In genomic region chr19:57816221-57816996, GRCm38 (mm10) we compare ENCODE assay signal across 9 mouse cellular contexts.
DNase-seq lines count a peak whose midpoint lies in the region; ATAC-seq and TF ChIP-seq lines count a peak whose summit lies in the region.
"Had no signal": no experiment of that assay in that cellular context is flagged by ENCODE, and none has a peak within 500 bp of the region (broad histone marks: within the 10 kb centered on the region; RNA-seq: fewer than 3 reads in every experiment).

No protein-coding gene starts in this region.

- H3K4me2 ChIP-seq in forebrain, postnatal 0 days (ENCODE audit: low read depth) = no peak overlapping the region
- H3K4me2 ChIP-seq in midbrain, embryonic 15.5 days = no peak overlapping the region
- H3K4me2 ChIP-seq: heart, embryonic 15.5 days had no signal

- no peaks in the 10 kb centered on the region for H3K9me3 ChIP-seq in forebrain, postnatal 0 days (ENCODE audit: low read length)
- H3K9me3 ChIP-seq in midbrain, embryonic 15.5 days = no peaks in the 10 kb centered on the region
- H3K9me3 ChIP-seq: heart, embryonic 15.5 days had no signal

- no peaks in the 10 kb centered on the region for H3K4me1 ChIP-seq in testis, adult 2 months (ENCODE audit: control insufficient read depth, insufficient read depth, low read length)
- no peaks in the 10 kb centered on the region for H3K4me1 ChIP-seq in forebrain, postnatal 0 days (ENCODE audit: insufficient read depth)
- 0 out of 2 replicates have a peak, but pooled peaks cover 4% of the 10 kb centered on the region for H3K4me1 ChIP-seq in midbrain, embryonic 15.5 days

- no peak for TF ChIP-seq POLR2A in testis, adult 2 months (IDR thresholded peaks at IDR 0.05; ENCODE audit: control insufficient read depth, low read depth, low read length)

- WGBS in forebrain, postnatal 0 days = 69% methylated on average over 17 of the region's 17 CpGs
- WGBS in midbrain, embryonic 15.5 days = 81% methylated on average over 17 of the region's 17 CpGs

- H3K4me3 ChIP-seq in testis, adult 2 months (ENCODE audit: control insufficient read depth, low read depth, low read length) = no peak overlapping the region
- H3K4me3 ChIP-seq in forebrain, postnatal 0 days (ENCODE audit: low read depth, low read length) = no peak overlapping the region
- no peak overlapping the region for H3K4me3 ChIP-seq in midbrain, embryonic 15.5 days
- H3K4me3 ChIP-seq: heart, embryonic 15.5 days had no signal

- DNase-seq in adrenal gland, adult 2 months = peak; percentile 9
- no peak for DNase-seq in adrenal gland, adult 18-20 months (ENCODE audit: low spot score in 2 of 2)
- no peak for DNase-seq in testis, postnatal 10 days (ENCODE audit: low spot score)
- peak; percentile 83 for DNase-seq in forebrain, postnatal 0 days
- peak; percentile 52 to 79 for DNase-seq in layer of hippocampus, postnatal 14 days (ENCODE audit: low spot score in 2 of 2)
- DNase-seq in urinary bladder, postnatal 14 days (ENCODE audit: low spot score) = no peak

- H3K27me3 ChIP-seq in testis, adult 2 months (ENCODE audit: control insufficient read depth, insufficient read depth, low read length) = no peaks in the 10 kb centered on the region
- H3K27me3 ChIP-seq in forebrain, postnatal 0 days (ENCODE audit: insufficient read depth, low read length) = no peaks in the 10 kb centered on the region
- no peaks in the 10 kb centered on the region for H3K27me3 ChIP-seq in midbrain, embryonic 15.5 days (replicated peaks)
- H3K27me3 ChIP-seq: heart, embryonic 15.5 days had no signal

- peak; percentile 35; the same call in 1 of the 2 replicates for TF ChIP-seq CTCF in testis, adult 2 months (IDR thresholded peaks at IDR 0.05; ENCODE audit: control insufficient read depth, insufficient read depth, insufficient replicate concordance, low read depth, low read length)
- TF ChIP-seq CTCF in forebrain, postnatal 0 days (IDR thresholded peaks at IDR 0.05; ENCODE audit: low read depth) = peak; percentile 94

- ATAC-seq in forebrain, postnatal 0 days = peak; percentile 61; the same call in 1 of the 2 replicates
- ATAC-seq in midbrain, embryonic 15.5 days (replicated peaks) = peak; percentile 80

- H3K27ac ChIP-seq in testis, adult 2 months (ENCODE audit: control insufficient read depth, insufficient read depth, low read depth, low read length) = no peak overlapping the region
- no peak overlapping the region for H3K27ac ChIP-seq in forebrain, postnatal 0 days (ENCODE audit: low read depth, low read length)
- no peak overlapping the region for H3K27ac ChIP-seq in midbrain, embryonic 15.5 days
- H3K27ac ChIP-seq: heart, embryonic 15.5 days had no signal

- H3K9ac ChIP-seq in forebrain, postnatal 0 days = no peak overlapping the region
- no peak overlapping the region for H3K9ac ChIP-seq in midbrain, embryonic 15.5 days
- H3K9ac ChIP-seq: heart, embryonic 15.5 days had no signal

- H3K36me3 ChIP-seq in testis, adult 2 months (ENCODE audit: control insufficient read depth, insufficient read depth, low read length) = no peaks in the 10 kb centered on the region
- H3K36me3 ChIP-seq in forebrain, postnatal 0 days (ENCODE audit: insufficient read depth) = no peaks in the 10 kb centered on the region
- H3K36me3 ChIP-seq in midbrain, embryonic 15.5 days (replicated peaks) = no peaks in the 10 kb centered on the region
- H3K36me3 ChIP-seq: heart, embryonic 15.5 days had no signal

Comparison
In these comparisons a context has a peak if more than half of its experiments do, and no peak if none do; other contexts are left out.
1. DNase-seq: peak in adrenal gland, adult 2 months (single experiment), forebrain, postnatal 0 days (single experiment) and layer of hippocampus, postnatal 14 days (2 of 2); none in adrenal gland, adult 18-20 months (0 of 2), testis, postnatal 10 days (single experiment) and urinary bladder, postnatal 14 days (single experiment).